ENCODE assay signal across 7 mouse cellular contexts in genomic region chr7:111122531-111123130, GRCm38 (mm10). TPM values are rescaled to one million over a fixed set of nuclear protein-coding genes. Genes with fewer than 3 reads are reported as not detected.
DNase-seq lines count a peak whose midpoint lies in the region; ATAC-seq lines count a peak whose summit lies in the region.

No protein-coding gene starts in this region.

- no peaks in the 10 kb centered on the region for H3K27me3 ChIP-seq in embryonic facial prominence, embryonic 11.5 days (ENCODE audit: control insufficient read depth, insufficient read depth, low read length)
- H3K27me3 ChIP-seq in limb, embryonic 10.5 days (ENCODE audit: low read depth, poor library complexity, severe bottlenecking), result no peaks in the 10 kb centered on the region
- H3K27me3 ChIP-seq in midbrain, embryonic 13.5 days, result no peaks in the 10 kb centered on the region

- no peaks in the 10 kb centered on the region for H3K4me1 ChIP-seq in embryonic facial prominence, embryonic 11.5 days (ENCODE audit: control insufficient read depth, insufficient read depth, low read length)
- peaks cover 15% of the 10 kb centered on the region for H3K4me1 ChIP-seq in limb, embryonic 10.5 days
- peaks cover 14% of the 10 kb centered on the region for H3K4me1 ChIP-seq in midbrain, embryonic 13.5 days (replicated peaks)

- 1% methylated on average over 44 of the region's 44 CpGs for WGBS in embryonic facial prominence, embryonic 11.5 days
- WGBS in limb, embryonic 10.5 days, result under 1% methylated on average over 44 of the region's 44 CpGs
- WGBS in midbrain, embryonic 13.5 days, result under 1% methylated on average over 44 of the region's 44 CpGs

- peak; percentile 99 for ATAC-seq in embryonic facial prominence, embryonic 11.5 days (replicated peaks; ENCODE audit: insufficient number of reproducible peaks, low FRiP score, low TSS enrichment, low read depth)
- ATAC-seq in granulocyte monocyte progenitor cell, adult 5-6 weeks (replicated peaks; ENCODE audit: poor library complexity, severe bottlenecking), result peak; percentile 92
- ATAC-seq in midbrain, embryonic 13.5 days, result peak; percentile 99

- DNase-seq in adrenal gland, postnatal 14 days, result peak; percentile 98
- DNase-seq in embryonic facial prominence, embryonic 11.5 days (ENCODE audit: low spot score), result peak; percentile 97
- DNase-seq in kidney, adult 11 months, result peak; percentile 97
- peak; percentile 94 for DNase-seq in limb, embryonic 10.5 days (ENCODE audit: low spot score)
- peak; percentile 95 for DNase-seq in spleen, adult 12 weeks (ENCODE audit: low spot score)

- peak overlapping the region; percentile 95 for H3K9ac ChIP-seq in embryonic facial prominence, embryonic 11.5 days (replicated peaks; ENCODE audit: low read length)
- peak overlapping the region; percentile 89 for H3K9ac ChIP-seq in midbrain, embryonic 13.5 days (replicated peaks)

- no peaks in the 10 kb centered on the region; the same call in 1 of the 2 replicates for H3K36me3 ChIP-seq in embryonic facial prominence, embryonic 11.5 days (replicated peaks; ENCODE audit: control insufficient read depth, insufficient read depth, low read depth, low read length)
- 0 out of 2 replicates have a peak, but pooled peaks cover 5% of the 10 kb centered on the region for H3K36me3 ChIP-seq in limb, embryonic 10.5 days
- H3K36me3 ChIP-seq in midbrain, embryonic 13.5 days, result no peaks in the 10 kb centered on the region

- peak overlapping the region; percentile 64 for H3K4me3 ChIP-seq in embryonic facial prominence, embryonic 11.5 days (ENCODE audit: low read depth, low read length)
- H3K4me3 ChIP-seq in limb, embryonic 10.5 days, result peak overlapping the region; percentile 69
- peak overlapping the region; percentile 63 for H3K4me3 ChIP-seq in midbrain, embryonic 13.5 days (replicated peaks)

- H3K27ac ChIP-seq in embryonic facial prominence, embryonic 11.5 days (replicated peaks; ENCODE audit: low read depth, low read length), result peak overlapping the region; percentile 98
- peak overlapping the region; percentile 97 for H3K27ac ChIP-seq in limb, embryonic 10.5 days
- peak overlapping the region; percentile 99 for H3K27ac ChIP-seq in midbrain, embryonic 13.5 days

- peak overlapping the region; percentile 67 for H3K4me2 ChIP-seq in embryonic facial prominence, embryonic 11.5 days (ENCODE audit: low read depth, low read length)
- H3K4me2 ChIP-seq in midbrain, embryonic 13.5 days (replicated peaks), result peak overlapping the region; percentile 85

- no peaks in the 10 kb centered on the region for H3K9me3 ChIP-seq in embryonic facial prominence, embryonic 11.5 days (replicated peaks; ENCODE audit: control insufficient read depth, low read length)
- H3K9me3 ChIP-seq in limb, embryonic 10.5 days (replicated peaks), result no peaks in the 10 kb centered on the region
- H3K9me3 ChIP-seq in midbrain, embryonic 13.5 days, result no peaks in the 10 kb centered on the region

RNA-seq across cellular contexts. Expression of gene Eif4g2, which starts 39.8 kb away (rescaled TPM):
- total RNA-seq in adrenal gland, postnatal 14 days (2021), result 933 and 946 TPM in 2 replicates
- polyA plus RNA-seq in embryonic facial prominence, embryonic 11.5 days (2014; fragmentation: Nextera tagmentation; extraction: Ambion mirVana), result 1,788 and 1,988 TPM in 2 replicates
- total RNA-seq in granulocyte monocyte progenitor cell, adult 5-6 weeks (2014; fragmentation: Nextera tagmentation), result 608 and 609 TPM in 2 replicates
- total RNA-seq in granulocyte monocyte progenitor cell, adult 5-6 weeks (2017), result 735 and 956 TPM in 2 replicates
- polyA plus RNA-seq in limb, embryonic 10.5 days (2016; fragmentation: Nextera tagmentation; extraction: Ambion mirVana), result 1,318 and 1,349 TPM in 2 replicates
- 1,301 and 1,321 TPM in 2 replicates for polyA plus RNA-seq in midbrain, embryonic 13.5 days (2015; fragmentation: Nextera tagmentation; extraction: Ambion mirVana)

Comparison
In these comparisons a context has a peak if more than half of its experiments do, and no peak if none do; other contexts are left out.
1. Peak in every context shown above with its lines: DNase-seq, ATAC-seq, H3K4me3 ChIP-seq and H3K27ac ChIP-seq.